Mouse (Mus musculus): ENCODE results near the gene Mrpl36. TPM values are rescaled to one million over a fixed set of nuclear protein-coding genes. Genes with fewer than 3 reads are reported as not detected.

The Mrpl36 gene
- polyA plus RNA-seq, 1 experiment from 2014 or later = 130 TPM

- ATAC-seq (ENCODE audit: insufficient number of reproducible peaks, low FRiP score, low TSS enrichment, low read depth) = no peak
Measured at GRCm38 (mm10) chr13:73347171-73347570, 18.9 kb downstream of the Mrpl36 start.

GRCm38 (mm10) chr13:73347922-73348650, 19.8 kb downstream of the Mrpl36 start:
- no peak overlapping the region for H3K4me3 ChIP-seq (replicated peaks)
- H3K4me1 ChIP-seq = no peaks in the 10 kb centered on the region
- H3K9ac ChIP-seq = no peak overlapping the region
- no peak for ATAC-seq (ENCODE audit: insufficient number of reproducible peaks, low FRiP score, low TSS enrichment, low read depth)
- no peak overlapping the region for H3K27ac ChIP-seq (replicated peaks)
- H3K4me2 ChIP-seq (replicated peaks) = no peak overlapping the region
- H3K36me3 ChIP-seq = no peaks in the 10 kb centered on the region
- no peaks in the 10 kb centered on the region for H3K27me3 ChIP-seq
- 83% methylated on average over 7 of the region's 7 CpGs for WGBS
- H3K9me3 ChIP-seq (replicated peaks) = no peaks in the 10 kb centered on the region

More at GRCm38 (mm10) chr13:73347171-73347570, 18.9 kb downstream of the Mrpl36 start:
- no peak overlapping the region for H3K4me3 ChIP-seq (replicated peaks)
- H3K4me2 ChIP-seq (replicated peaks) = no peak overlapping the region
- H3K36me3 ChIP-seq = no peaks in the 10 kb centered on the region
- H3K27ac ChIP-seq (replicated peaks) = no peak overlapping the region
- no peak overlapping the region for H3K9ac ChIP-seq
- no peaks in the 10 kb centered on the region for H3K4me1 ChIP-seq
- 57% methylated on average over 3 of the region's 3 CpGs for WGBS
- no peaks in the 10 kb centered on the region for H3K9me3 ChIP-seq (replicated peaks)
- no peaks in the 10 kb centered on the region for H3K27me3 ChIP-seq

GRCm38 (mm10) chr13:73350741-73351140, 22.4 kb downstream of the Mrpl36 start:
- no peak overlapping the region for H3K4me3 ChIP-seq (replicated peaks)
- ATAC-seq (ENCODE audit: insufficient number of reproducible peaks, low FRiP score, low TSS enrichment, low read depth) = no peak
- no peak overlapping the region for H3K4me2 ChIP-seq (replicated peaks)
- no peak overlapping the region for H3K9ac ChIP-seq
- H3K9me3 ChIP-seq (replicated peaks) = no peaks in the 10 kb centered on the region
- WGBS = 85% methylated on average over 9 of the region's 9 CpGs
- H3K27me3 ChIP-seq = no peaks in the 10 kb centered on the region
- no peaks in the 10 kb centered on the region for H3K4me1 ChIP-seq
- H3K36me3 ChIP-seq = no peaks in the 10 kb centered on the region
- H3K27ac ChIP-seq (replicated peaks) = no peak overlapping the region

- H3K4me3 ChIP-seq (replicated peaks) = no peak overlapping the region
- no peak overlapping the region for H3K4me2 ChIP-seq (replicated peaks)
- no peak overlapping the region for H3K27ac ChIP-seq (replicated peaks)
- no peaks in the 10 kb centered on the region for H3K4me1 ChIP-seq
- no peak for ATAC-seq (ENCODE audit: insufficient number of reproducible peaks, low FRiP score, low TSS enrichment, low read depth)
- H3K9ac ChIP-seq = no peak overlapping the region
- WGBS = 60% methylated on average over 3 of the region's 3 CpGs
- no peaks in the 10 kb centered on the region for H3K27me3 ChIP-seq
- H3K36me3 ChIP-seq = no peaks in the 10 kb centered on the region
- H3K9me3 ChIP-seq (replicated peaks) = no peaks in the 10 kb centered on the region
Measured at GRCm38 (mm10) chr13:73351910-73352309, 23.6 kb downstream of the Mrpl36 start.

- no peaks in the 10 kb centered on the region for H3K27me3 ChIP-seq
- no peak overlapping the region for H3K27ac ChIP-seq (replicated peaks)
- H3K4me1 ChIP-seq = no peaks in the 10 kb centered on the region
- no peaks in the 10 kb centered on the region for H3K36me3 ChIP-seq
- H3K4me2 ChIP-seq (replicated peaks) = no peak overlapping the region
- no peaks in the 10 kb centered on the region for H3K9me3 ChIP-seq (replicated peaks)
- no peak for ATAC-seq (ENCODE audit: insufficient number of reproducible peaks, low FRiP score, low TSS enrichment, low read depth)
- H3K4me3 ChIP-seq (replicated peaks) = no peak overlapping the region
- no peak overlapping the region for H3K9ac ChIP-seq
Measured at GRCm38 (mm10) chr13:73352491-73352890, 24.2 kb downstream of the Mrpl36 start.

- H3K27me3 ChIP-seq = no peaks in the 10 kb centered on the region
- H3K36me3 ChIP-seq = no peaks in the 10 kb centered on the region
- H3K9ac ChIP-seq = no peak overlapping the region
- H3K4me1 ChIP-seq = no peaks in the 10 kb centered on the region
- no peak overlapping the region for H3K4me3 ChIP-seq (replicated peaks)
- no peak overlapping the region for H3K4me2 ChIP-seq (replicated peaks)
- no peaks in the 10 kb centered on the region for H3K9me3 ChIP-seq (replicated peaks)
- 75% methylated on average over 3 of the region's 3 CpGs for WGBS
- H3K27ac ChIP-seq (replicated peaks) = no peak overlapping the region
- no peak for ATAC-seq (ENCODE audit: insufficient number of reproducible peaks, low FRiP score, low TSS enrichment, low read depth)
Measured at GRCm38 (mm10) chr13:73357106-73357505, 28.8 kb downstream of the Mrpl36 start.

- Histone ChIP-seq H3K9ac (no peak overlapping the region), H3K36me3 (no peaks in the 10 kb centered on the region), H3K27me3 (no peaks in the 10 kb centered on the region), H3K4me2 (replicated peaks) (no peak overlapping the region), H3K9me3 (replicated peaks) (no peaks in the 10 kb centered on the region), H3K27ac (replicated peaks) (no peak overlapping the region), H3K4me1 (no peaks in the 10 kb centered on the region), H3K4me3 (replicated peaks) (no peak overlapping the region)
- ATAC-seq (ENCODE audit: insufficient number of reproducible peaks, low FRiP score, low TSS enrichment, low read depth) = no peak
- WGBS = 71% methylated on average over 4 of the region's 4 CpGs
Measured at GRCm38 (mm10) chr13:73373367-73373766, 45.1 kb downstream of the Mrpl36 start.

- no peak overlapping the region for H3K4me3 ChIP-seq (replicated peaks)
- WGBS = 67% methylated on average over 2 of the region's 2 CpGs
- no peak overlapping the region for H3K27ac ChIP-seq (replicated peaks)
- no peaks in the 10 kb centered on the region for H3K27me3 ChIP-seq
- no peak overlapping the region for H3K4me2 ChIP-seq (replicated peaks)
- no peaks in the 10 kb centered on the region for H3K36me3 ChIP-seq
- no peaks in the 10 kb centered on the region for H3K9me3 ChIP-seq (replicated peaks)
- no peak overlapping the region for H3K9ac ChIP-seq
- H3K4me1 ChIP-seq = no peaks in the 10 kb centered on the region
- no peak for ATAC-seq (ENCODE audit: insufficient number of reproducible peaks, low FRiP score, low TSS enrichment, low read depth)
Measured at GRCm38 (mm10) chr13:73374612-73375011, 46.3 kb downstream of the Mrpl36 start.

- H3K9ac ChIP-seq = no peak overlapping the region
- no peaks in the 10 kb centered on the region for H3K36me3 ChIP-seq
- no peaks in the 10 kb centered on the region for H3K27me3 ChIP-seq
- ATAC-seq (ENCODE audit: insufficient number of reproducible peaks, low FRiP score, low TSS enrichment, low read depth) = no peak
- WGBS = 86% methylated on average over 9 of the region's 9 CpGs
- H3K4me2 ChIP-seq (replicated peaks) = no peak overlapping the region
- H3K9me3 ChIP-seq (replicated peaks) = no peaks in the 10 kb centered on the region
- no peak overlapping the region for H3K27ac ChIP-seq (replicated peaks)
- no peak overlapping the region for H3K4me3 ChIP-seq (replicated peaks)
- no peaks in the 10 kb centered on the region for H3K4me1 ChIP-seq
Measured at GRCm38 (mm10) chr13:73377637-73378036, 49.3 kb downstream of the Mrpl36 start.

Other genes with a start within 250 kb of the Mrpl36 start
- gene Irx4, start 68.0 kb upstream of the Mrpl36 start, polyA plus RNA-seq (2015; fragmentation: Nextera tagmentation; extraction: Ambion mirVana) = 17.5 and 19.3 TPM in 2 replicates
- 367 and 373 TPM in 2 replicates for gene Ndufs6, start within 50 bp of the Mrpl36 start, polyA plus RNA-seq (2015; fragmentation: Nextera tagmentation; extraction: Ambion mirVana)
- 31.8 and 35.0 TPM in 2 replicates for gene Lpcat1, start 138.7 kb downstream of the Mrpl36 start, polyA plus RNA-seq (2015; fragmentation: Nextera tagmentation; extraction: Ambion mirVana)
- gene Slc6a3, start 208.2 kb downstream of the Mrpl36 start, polyA plus RNA-seq (2015; fragmentation: Nextera tagmentation; extraction: Ambion mirVana) = 0.08 and 0.17 TPM in 2 replicates